Mouse (Mus musculus) liver, embryonic 16.5 days (tissue): Measurements from ENCODE around the gene Mdk. TPM values are rescaled to one million over a fixed set of nuclear protein-coding genes. Genes with fewer than 3 reads are reported as not detected.

Experiments used
- ATAC-seq: fragments of 200-750 bp; cut with Nextera tagmentation; 2 replicates; pipeline ENCODE4 v1.8.0; 2017; ENCODE audit warnings: low read depth, mild to moderate bottlenecking, moderate number of reproducible peaks, moderate library complexity
- H3K27ac ChIP-seq: fragments of 300-500 bp; sonication (generic); 2 replicates; pipeline ENCODE4 v1.5.1; 2014; ENCODE audit warnings: mild to moderate bottlenecking, low read length
- H3K27me3 ChIP-seq: fragments of 300-500 bp; sonication (generic); 2 replicates; pipeline ENCODE4 v1.6.1; 2014; ENCODE audit warnings: low read depth, low read length, mixed read lengths; ENCODE audit not compliant: control insufficient read depth, insufficient read depth
- H3K36me3 ChIP-seq: fragments of 300-500 bp; sonication (generic); 2 replicates; pipeline ENCODE4 v1.6.1; 2014; ENCODE audit warnings: mild to moderate bottlenecking; ENCODE audit not compliant: control insufficient read depth, insufficient read depth
- H3K4me1 ChIP-seq: fragments of 300-500 bp; sonication (generic); 2 replicates; pipeline ENCODE4 v1.6.1; 2014; ENCODE audit warnings: low read depth, low read length, mixed read lengths; ENCODE audit not compliant: control insufficient read depth
- H3K4me2 ChIP-seq: fragments of 300-500 bp; sonication (generic); 2 replicates; pipeline ENCODE4 v1.6.1; 2014; ENCODE audit warnings: low read depth, low read length, mixed read lengths
- H3K4me3 ChIP-seq: fragments of 300-500 bp; sonication (generic); 2 replicates; pipeline ENCODE4 v1.5.1; 2014; ENCODE audit warnings: low read depth, mild to moderate bottlenecking, low read length
- H3K9ac ChIP-seq: fragments of 300-500 bp; sonication (generic); 2 replicates; pipeline ENCODE4 v1.6.1; 2014; ENCODE audit warnings: low read depth, low read length
- H3K9me3 ChIP-seq: fragments of 300-500 bp; sonication (generic); replicated peaks from 2 replicates; pipeline ENCODE4 v1.6.1; 2016; ENCODE audit warnings: low read length; ENCODE audit not compliant: control insufficient read depth
- WGBS: fragments of 180-500 bp; shearing (Covaris S2); extraction: QIAGEN DNeasy Blood & Tissue Kit; methylation state at CpG from one replicate; pipeline ENCODE4 v1.1.7; 2014; ENCODE audit not compliant: insufficient replicate concordance; 5-methylcytosine and 5-hydroxymethylcytosine counted together
- polyA plus RNA-seq: library from polyadenylated mRNA; unstranded; fragments of >200 nt; fragmentation: Nextera tagmentation; extraction: Ambion mirVana; gene quantifications from 2 replicates; pipeline ENCODE4 v1.2.1, GENCODE M21; 2015

Mdk gene
- polyA plus RNA-seq, 1 experiment from 2014 or later, result 15.2 TPM

DNA sequence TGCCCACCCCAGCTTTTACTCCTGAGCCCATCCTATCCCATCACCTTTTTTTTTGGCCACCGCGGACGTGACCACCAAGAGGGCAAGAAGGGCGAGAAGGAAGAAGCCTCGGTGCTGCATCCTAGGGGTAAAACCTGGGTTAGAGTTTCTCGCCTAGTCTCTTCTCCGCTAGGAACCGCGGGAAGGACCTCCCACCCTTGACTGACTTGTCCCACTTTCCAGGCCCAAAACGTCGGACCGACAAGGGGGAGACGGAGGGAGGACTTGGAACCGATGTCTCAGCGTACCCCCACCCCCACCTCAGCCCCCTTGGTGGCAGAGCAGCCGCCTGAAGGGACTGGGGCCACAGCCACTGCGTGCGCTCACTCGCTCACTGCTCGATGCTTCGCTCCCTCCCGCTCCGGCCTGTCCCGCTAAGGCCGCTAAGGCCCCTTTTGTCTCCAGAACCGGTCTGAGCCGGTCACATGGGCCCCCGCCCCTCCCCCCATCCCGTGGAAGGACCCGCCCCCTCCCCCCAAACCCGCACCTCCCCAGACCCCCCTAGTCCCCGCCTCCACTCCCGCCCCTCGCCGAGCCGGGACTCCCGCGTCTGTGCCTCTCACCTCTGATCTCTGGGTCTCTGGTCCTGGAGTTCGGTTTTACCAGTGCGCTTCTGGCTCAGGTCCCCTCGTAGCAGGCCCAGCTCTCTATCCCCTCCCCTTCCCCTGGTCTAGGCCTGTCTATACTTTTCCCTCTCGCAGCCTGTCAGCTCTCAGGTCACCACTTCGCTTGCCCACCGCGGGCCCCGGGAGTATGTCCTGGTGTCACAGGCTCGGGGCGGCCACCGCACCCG lies 553 bp downstream of the Mdk start:
- peak overlapping the region; percentile 36 for H3K9ac ChIP-seq
- peaks cover 29% of the 10 kb centered on the region for H3K4me1 ChIP-seq
- ATAC-seq, result no peak
- peak overlapping the region; percentile 27 for H3K4me3 ChIP-seq
- H3K9me3 ChIP-seq, result no peaks in the 10 kb centered on the region
- 5% methylated on average over 49 of the region's 50 CpGs for WGBS
- H3K4me2 ChIP-seq, result peak overlapping the region; percentile 58
- H3K36me3 ChIP-seq, result peaks cover 26% of the 10 kb centered on the region
- H3K27me3 ChIP-seq, result peaks cover 21% of the 10 kb centered on the region
- no peak overlapping the region for H3K27ac ChIP-seq

DNA sequence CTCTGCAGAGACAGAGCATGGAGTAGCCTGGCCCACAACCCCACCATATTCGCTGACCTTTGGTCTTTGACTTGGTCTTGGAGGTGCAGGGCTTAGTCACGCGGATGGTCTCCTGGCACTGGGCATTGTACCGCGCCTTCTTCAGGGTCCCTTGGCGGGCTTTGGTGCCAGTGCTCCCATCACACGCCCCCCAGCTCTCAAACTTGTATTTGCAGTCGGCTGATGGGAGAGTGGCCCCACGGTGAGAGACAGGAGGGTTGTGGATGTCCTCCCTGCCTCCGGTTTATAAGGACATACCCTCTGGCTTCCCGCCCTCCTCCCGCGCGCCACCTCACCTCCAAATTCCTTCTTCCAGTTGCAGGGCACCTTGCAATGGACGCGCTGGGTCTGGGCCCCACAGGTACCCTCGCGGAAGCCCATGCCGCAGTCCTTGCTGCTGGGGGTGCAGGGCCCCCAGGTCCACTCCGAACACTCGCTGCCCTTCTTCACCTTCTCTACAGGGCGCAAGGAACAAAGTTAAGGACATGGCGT lies 1.3 kb downstream of the Mdk start:
- no peak for ATAC-seq
- peaks cover 19% of the 10 kb centered on the region for H3K36me3 ChIP-seq
- H3K27ac ChIP-seq, result no peak overlapping the region
- WGBS, result 16% methylated on average over 23 of the region's 23 CpGs
- no peak overlapping the region for H3K9ac ChIP-seq
- peak overlapping the region; percentile 58 for H3K4me2 ChIP-seq
- peak overlapping the region; percentile 27 for H3K4me3 ChIP-seq
- no peaks in the 10 kb centered on the region for H3K9me3 ChIP-seq
- peaks cover 29% of the 10 kb centered on the region for H3K4me1 ChIP-seq
- H3K27me3 ChIP-seq, result peaks cover 21% of the 10 kb centered on the region

DNA sequence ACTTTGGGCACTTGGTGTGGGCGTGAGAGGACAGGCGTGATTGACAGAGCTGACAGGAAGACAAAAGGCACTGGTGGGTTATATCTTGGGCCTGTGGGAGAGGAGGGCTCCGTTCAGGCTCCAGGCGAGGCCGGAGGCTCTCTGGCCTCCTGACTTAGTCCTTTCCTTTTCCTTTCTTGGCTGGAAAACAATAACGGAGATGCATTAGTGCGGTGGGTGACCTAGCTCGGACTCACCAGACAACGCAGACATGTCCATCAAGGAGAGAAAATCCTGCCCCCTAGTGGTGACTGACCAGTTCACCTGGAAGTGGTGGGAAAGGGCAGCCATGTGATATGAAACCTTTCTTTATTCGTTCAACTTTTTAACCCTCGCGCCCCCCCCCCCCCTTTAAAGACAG lies 2.2 kb downstream of the Mdk start:
- H3K4me3 ChIP-seq, result no peak overlapping the region
- peaks cover 29% of the 10 kb centered on the region for H3K4me1 ChIP-seq
- no peaks in the 10 kb centered on the region for H3K9me3 ChIP-seq
- 0 out of 2 replicates have a peak overlapping the region, but pooled peaks have one; percentile 4 for H3K4me2 ChIP-seq
- H3K36me3 ChIP-seq, result peaks cover 16% of the 10 kb centered on the region
- H3K27ac ChIP-seq, result no peak overlapping the region
- 14% methylated on average over 12 of the region's 12 CpGs for WGBS
- peaks cover 21% of the 10 kb centered on the region for H3K27me3 ChIP-seq
- no peak for ATAC-seq
- H3K9ac ChIP-seq, result no peak overlapping the region

DNA sequence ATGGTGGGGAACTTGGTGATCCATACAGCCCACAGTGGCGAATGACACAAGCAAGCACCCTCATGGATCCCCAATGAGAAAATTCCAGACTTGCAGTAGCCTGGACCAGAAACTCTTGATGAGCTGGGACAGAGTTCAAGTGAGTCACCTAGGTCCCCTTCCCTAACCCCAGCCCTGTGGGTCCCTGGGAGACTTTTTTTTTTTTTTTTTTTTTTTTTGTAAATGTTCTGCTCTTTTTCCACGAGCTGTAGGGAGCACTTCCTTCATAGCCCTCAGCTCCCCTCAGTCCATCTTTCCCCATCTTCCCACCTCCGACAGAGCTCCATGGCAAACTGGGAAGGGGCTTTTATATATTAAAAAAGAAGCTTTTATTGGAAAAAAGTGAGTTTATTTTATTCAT lies 2.6 kb downstream of the Mdk start:
- Histone ChIP-seq H3K4me3 (no peak overlapping the region), H3K4me1 (peaks cover 29% of the 10 kb centered on the region), H3K4me2 (no peak overlapping the region), H3K9ac (no peak overlapping the region), H3K27me3 (peaks cover 21% of the 10 kb centered on the region), H3K27ac (no peak overlapping the region), H3K9me3 (no peaks in the 10 kb centered on the region), H3K36me3 (peaks cover 11% of the 10 kb centered on the region)
- ATAC-seq, result no peak
- WGBS, result 64% methylated on average over 3 of the region's 3 CpGs

DNA sequence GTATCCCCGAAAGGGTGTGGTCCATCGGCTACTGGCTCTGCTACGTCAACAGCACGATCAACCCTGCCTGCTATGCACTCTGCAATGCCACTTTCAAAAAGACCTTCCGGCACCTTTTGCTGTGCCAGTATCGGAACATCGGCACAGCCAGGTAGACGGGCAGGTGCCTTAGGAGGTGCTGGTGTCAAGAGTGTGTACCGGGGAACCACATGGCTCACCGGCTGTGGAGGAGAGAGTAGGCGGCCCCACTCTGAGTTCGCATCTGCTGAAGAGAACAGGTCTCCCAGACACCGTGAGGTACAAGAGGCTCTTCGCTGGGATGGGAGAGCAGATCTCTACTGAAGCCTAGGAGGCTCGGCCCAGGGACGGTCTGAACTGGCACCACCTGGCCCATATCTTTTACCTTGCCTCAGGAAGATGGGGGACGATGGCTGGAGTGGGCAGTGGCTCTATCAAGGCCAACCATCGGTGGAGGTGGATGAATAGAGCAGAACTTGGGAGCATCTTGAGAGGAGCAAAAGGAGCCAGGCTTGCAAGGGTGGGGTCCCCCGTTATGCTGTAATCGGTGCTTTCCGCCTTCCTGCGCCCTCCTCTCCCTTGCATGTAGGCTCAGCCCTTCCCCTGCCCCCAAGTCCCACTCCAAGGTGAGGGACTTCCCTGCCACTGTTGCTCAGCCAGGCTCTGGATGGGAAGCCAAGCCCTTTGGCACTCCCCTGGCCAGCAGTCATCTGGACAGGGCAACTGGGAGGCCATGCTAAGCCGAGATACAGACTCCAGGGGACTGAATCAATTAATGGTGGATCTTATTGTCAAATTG lies 3.4 kb downstream of the Mdk start:
- Histone ChIP-seq H3K9me3 (no peaks in the 10 kb centered on the region), H3K4me1 (peaks cover 31% of the 10 kb centered on the region), H3K4me2 (no peak overlapping the region), H3K9ac (no peak overlapping the region), H3K36me3 (peaks cover 7% of the 10 kb centered on the region), H3K27me3 (peaks cover 28% of the 10 kb centered on the region), H3K4me3 (no peak overlapping the region), H3K27ac (no peak overlapping the region)
- 75% methylated on average over 23 of the region's 23 CpGs for WGBS
- ATAC-seq, result no peak

DNA sequence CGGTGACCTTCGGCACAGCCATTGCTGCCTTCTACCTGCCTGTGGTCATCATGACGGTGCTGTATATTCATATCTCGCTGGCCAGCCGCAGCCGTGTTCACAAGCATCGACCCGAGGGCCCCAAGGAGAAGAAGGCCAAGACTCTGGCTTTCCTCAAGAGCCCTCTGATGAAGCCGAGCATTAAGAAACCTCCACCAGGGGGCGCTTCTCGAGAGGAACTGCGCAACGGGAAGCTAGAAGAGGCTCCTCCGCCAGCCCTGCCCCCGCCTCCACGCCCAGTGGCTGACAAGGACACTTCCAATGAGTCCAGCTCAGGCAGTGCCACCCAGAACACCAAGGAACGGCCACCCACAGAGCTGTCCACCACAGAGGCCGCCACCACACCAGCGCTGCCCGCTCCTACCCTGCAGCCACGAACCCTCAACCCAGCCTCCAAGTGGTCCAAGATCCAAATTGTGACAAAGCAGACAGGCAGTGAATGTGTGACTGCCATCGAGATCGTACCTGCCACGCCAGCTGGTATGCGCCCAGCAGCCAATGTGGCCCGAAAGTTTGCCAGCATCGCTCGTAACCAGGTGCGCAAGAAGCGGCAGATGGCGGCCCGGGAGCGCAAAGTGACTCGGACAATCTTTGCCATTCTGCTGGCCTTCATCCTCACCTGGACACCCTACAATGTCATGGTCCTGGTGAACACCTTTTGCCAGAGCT lies 4.1 kb downstream of the Mdk start:
- Histone ChIP-seq H3K36me3 (peaks cover under 1% of the 10 kb centered on the region; the same call in 1 of the 2 replicates), H3K4me3 (no peak overlapping the region), H3K27me3 (peaks cover 36% of the 10 kb centered on the region), H3K27ac (no peak overlapping the region), H3K9ac (no peak overlapping the region), H3K9me3 (no peaks in the 10 kb centered on the region), H3K4me2 (no peak overlapping the region), H3K4me1 (peaks cover 35% of the 10 kb centered on the region)
- ATAC-seq, result no peak
- whole genome bisulfite sequencing, result 36% methylated on average over 34 of the region's 34 CpGs

DNA sequence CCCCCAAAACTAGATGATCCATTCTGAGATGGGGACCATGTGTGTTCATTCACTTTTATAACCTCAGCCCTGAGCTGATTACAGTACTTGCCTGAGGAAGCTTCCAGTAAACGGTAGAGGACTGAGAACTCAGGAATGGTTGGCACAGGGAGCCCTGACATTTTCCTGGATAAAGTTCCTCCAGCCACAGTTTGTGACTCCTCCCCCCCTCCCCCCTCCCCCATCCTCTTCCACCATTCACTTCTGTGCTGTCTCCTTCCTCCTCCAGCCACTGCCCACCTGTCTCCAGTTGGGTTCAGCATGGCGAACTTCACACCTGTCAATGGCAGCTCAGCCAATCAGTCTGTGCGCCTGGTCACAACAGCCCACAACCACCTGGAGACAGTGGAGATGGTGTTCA lies 5.1 kb downstream of the Mdk start, which contains the start of gene Chrm4:
TSS of gene Chrm4 (plus strand) at position 301 of the 400 bp plus-strand sequence.
- H3K36me3 ChIP-seq, result no peaks in the 10 kb centered on the region
- no peaks in the 10 kb centered on the region for H3K9me3 ChIP-seq
- WGBS, result 69% methylated on average over 3 of the region's 3 CpGs
- H3K27ac ChIP-seq, result no peak within 1 kb of the TSS
- no peak within 1 kb of the TSS for H3K4me3 ChIP-seq
- ATAC-seq, result no peak
- no peak within 1 kb of the TSS for H3K4me2 ChIP-seq
- peaks cover 35% of the 10 kb centered on the region for H3K4me1 ChIP-seq
- peaks cover 45% of the 10 kb centered on the region for H3K27me3 ChIP-seq
- no peak within 1 kb of the TSS for H3K9ac ChIP-seq

DNA sequence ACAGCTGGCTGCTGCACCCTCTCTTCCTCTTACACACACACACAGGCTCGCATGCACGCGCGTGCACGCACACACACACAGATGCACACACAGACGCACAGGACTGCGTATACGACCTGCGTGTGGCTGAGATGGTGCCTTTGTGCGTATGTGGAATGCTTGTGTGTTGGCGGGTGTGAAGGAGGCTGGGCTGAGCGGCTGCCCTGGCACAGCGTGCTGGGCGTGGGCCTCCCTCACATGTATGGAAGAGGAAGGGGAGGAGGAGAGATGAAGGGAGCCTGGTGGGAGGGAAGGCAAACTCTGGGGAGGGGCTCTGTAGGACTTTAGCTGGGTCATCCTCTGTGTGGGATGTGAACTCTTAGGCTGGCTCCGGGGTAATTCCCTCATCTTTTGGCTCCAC lies 6.7 kb downstream of the Mdk start:
- Histone ChIP-seq H3K9me3 (no peaks in the 10 kb centered on the region), H3K4me3 (no peak overlapping the region), H3K4me2 (no peak overlapping the region), H3K27me3 (peaks cover 42% of the 10 kb centered on the region), H3K36me3 (no peaks in the 10 kb centered on the region), H3K27ac (no peak overlapping the region), H3K4me1 (peaks cover 30% of the 10 kb centered on the region), H3K9ac (no peak overlapping the region)
- no peak for ATAC-seq
- WGBS, result 70% methylated on average over 15 of the region's 15 CpGs
